8 mouse cellular contexts compared by ENCODE assay signal in genomic region chr9:57861951-57862471, GRCm38 (mm10). TPM values are rescaled to one million over a fixed set of nuclear protein-coding genes. Genes with fewer than 3 reads are reported as not detected.
A peak's percentile ranks its signal among the peaks of the same experiment; 100 is the strongest.
DNase-seq lines count a peak whose midpoint lies in the region; ATAC-seq and TF ChIP-seq lines count a peak whose summit lies in the region.
"Had no signal": no experiment of that assay in that cellular context is flagged by ENCODE, and none has a peak within 500 bp of the region (broad histone marks: within the 10 kb centered on the region; RNA-seq: fewer than 3 reads in every experiment).

No protein-coding gene starts in this region.

- peaks cover 5% of the 10 kb centered on the region for H3K4me1 ChIP-seq in E14TG2a.4 (replicated peaks; ENCODE audit: low read depth, low read length)
- H3K4me1 ChIP-seq: lung, embryonic 15.5 days had no signal

- H3K27me3 ChIP-seq in E14TG2a.4 (ENCODE audit: insufficient read depth, low read length), result peaks cover 13% of the 10 kb centered on the region

- H3K4me3 ChIP-seq in E14TG2a.4 (replicated peaks; ENCODE audit: low read length), result no peak overlapping the region
- H3K4me3 ChIP-seq: lung, embryonic 15.5 days had no signal

- no peaks in the 10 kb centered on the region for H3K36me3 ChIP-seq in E14TG2a.4 (ENCODE audit: insufficient read depth, low read length)
- H3K36me3 ChIP-seq: lung, embryonic 15.5 days had no signal

- H3K9me3 ChIP-seq in E14TG2a.4 (ENCODE audit: low read length), result no peaks in the 10 kb centered on the region
- H3K9me3 ChIP-seq: lung, embryonic 15.5 days had no signal

- peak; percentile 90 for ATAC-seq in common myeloid progenitor, adult 5-6 weeks (replicated peaks; ENCODE audit: low read depth, poor library complexity, severe bottlenecking)
- ATAC-seq in granulocyte monocyte progenitor cell, adult 5-6 weeks (replicated peaks; ENCODE audit: poor library complexity, severe bottlenecking), result peak; percentile 94
- ATAC-seq in megakaryocyte-erythroid progenitor cell, adult 5-6 weeks (replicated peaks; ENCODE audit: low FRiP score, low TSS enrichment, poor library complexity, severe bottlenecking), result 0 out of 2 replicates have a peak, but pooled peaks have one; percentile 34

- peak; percentile 36 for DNase-seq in WW6 (ENCODE audit: low read depth, low spot score)
- peak; percentile 40 to 47 for DNase-seq in layer of hippocampus, postnatal 25 days (ENCODE audit: extremely low spot score in 1 of 2, low spot score in 1 of 2)
- peak; percentile 53 to 56 for DNase-seq in right cerebral cortex, postnatal 36 days (ENCODE audit: low spot score in 2 of 2)

- TF ChIP-seq CTCF in E14TG2a.4 (conservative IDR thresholded peaks at IDR 0.05; ENCODE audit: low read length), result peak; percentile 25; the same call in 1 of the 2 replicates

RNA-seq across cellular contexts. Expression of gene Arid3b, which starts 25.4 kb away (rescaled TPM):
- 1.9 and 2.2 TPM in 2 replicates for total RNA-seq in common myeloid progenitor, adult 5-6 weeks (2017)
- total RNA-seq in granulocyte monocyte progenitor cell, adult 5-6 weeks (2014; fragmentation: Nextera tagmentation), result 2.0 and 3.6 TPM in 2 replicates
- 0.99 and 1.3 TPM in 2 replicates for total RNA-seq in granulocyte monocyte progenitor cell, adult 5-6 weeks (2017)
- 1 to 10 TPM; 4.8 to 9.9 TPM for total RNA-seq in layer of hippocampus, postnatal 25 days (2021)
- 2.3 and 3.4 TPM in 2 replicates for total RNA-seq in megakaryocyte-erythroid progenitor cell, adult 5-6 weeks (2014; fragmentation: Nextera tagmentation)
- 1.5 and 3.2 TPM in 2 replicates for total RNA-seq in megakaryocyte-erythroid progenitor cell, adult 5-6 weeks (2017)

RNA-seq across cellular contexts. Expression of gene Ubl7, which starts 48.8 kb away (rescaled TPM):
- 11.9 and 25.7 TPM in 2 replicates for total RNA-seq in common myeloid progenitor, adult 5-6 weeks (2017)
- total RNA-seq in granulocyte monocyte progenitor cell, adult 5-6 weeks (2014; fragmentation: Nextera tagmentation), result 84.9 and 113 TPM in 2 replicates
- total RNA-seq in granulocyte monocyte progenitor cell, adult 5-6 weeks (2017), result 11.7 and 19.3 TPM in 2 replicates
- 100 to 1,000 TPM; 100 to 101 TPM for total RNA-seq in layer of hippocampus, postnatal 25 days (2021)
- 85.5 and 88.9 TPM in 2 replicates for total RNA-seq in megakaryocyte-erythroid progenitor cell, adult 5-6 weeks (2014; fragmentation: Nextera tagmentation)
- total RNA-seq in megakaryocyte-erythroid progenitor cell, adult 5-6 weeks (2017), result 20.6 and 20.7 TPM in 2 replicates

Comparison
In these comparisons a context has a peak if more than half of its experiments do, and no peak if none do; other contexts are left out.
1. ATAC-seq: peak in every context shown above with its lines; median percentile 94 in granulocyte monocyte progenitor cell, adult 5-6 weeks; 90 in common myeloid progenitor, adult 5-6 weeks; 34 in megakaryocyte-erythroid progenitor cell, adult 5-6 weeks.